Mouse (Mus musculus) heart, embryonic 10.5 days (tissue): ENCODE data around the gene Zfp93. TPM values are rescaled to one million over a fixed set of nuclear protein-coding genes. Genes with fewer than 3 reads are reported as not detected.

Source experiments
- DNase-seq: peaks from one replicate; pipeline ENCODE4 v3.0.0-alpha.2; 2017; ENCODE audit warnings: low spot score
- H3K27ac ChIP-seq: fragments of 300-500 bp; sonication (generic); 2 replicates; pipeline ENCODE4 v1.5.1; 2016; ENCODE audit warnings: mild to moderate bottlenecking
- H3K27me3 ChIP-seq: fragments of 300-500 bp; sonication (generic); 2 replicates; pipeline ENCODE4 v1.6.1; 2016; ENCODE audit warnings: mild to moderate bottlenecking; ENCODE audit not compliant: poor library complexity, insufficient read depth, severe bottlenecking
- H3K36me3 ChIP-seq: fragments of 300-500 bp; sonication (generic); 2 replicates; pipeline ENCODE4 v1.6.1; 2016; ENCODE audit warnings: mild to moderate bottlenecking, moderate library complexity
- H3K4me1 ChIP-seq: fragments of 300-500 bp; sonication (generic); 2 replicates; pipeline ENCODE4 v1.6.1; 2016; ENCODE audit warnings: mild to moderate bottlenecking
- H3K4me3 ChIP-seq: fragments of 300-500 bp; sonication (generic); 2 replicates; pipeline ENCODE4 v1.5.1; 2016; ENCODE audit warnings: mild to moderate bottlenecking, moderate library complexity
- H3K9me3 ChIP-seq: fragments of 300-500 bp; sonication (generic); 2 replicates; pipeline ENCODE4 v1.6.1; 2016; ENCODE audit warnings: mild to moderate bottlenecking, moderate library complexity
- WGBS: fragments of 180-500 bp; shearing (Covaris S2); methylation state at CpG from one replicate; pipeline ENCODE4 v1.1.7; 2016; 5-methylcytosine and 5-hydroxymethylcytosine counted together
- polyA plus RNA-seq: library from polyadenylated mRNA; unstranded; fragments of >200 nt; fragmentation: Nextera tagmentation; extraction: Ambion mirVana; gene quantifications from 2 replicates; pipeline ENCODE4 v1.2.1, GENCODE M21; 2016

The Zfp93 gene
- polyA plus RNA-seq: 5.8 and 6.4 TPM in 2 replicates

DNA sequence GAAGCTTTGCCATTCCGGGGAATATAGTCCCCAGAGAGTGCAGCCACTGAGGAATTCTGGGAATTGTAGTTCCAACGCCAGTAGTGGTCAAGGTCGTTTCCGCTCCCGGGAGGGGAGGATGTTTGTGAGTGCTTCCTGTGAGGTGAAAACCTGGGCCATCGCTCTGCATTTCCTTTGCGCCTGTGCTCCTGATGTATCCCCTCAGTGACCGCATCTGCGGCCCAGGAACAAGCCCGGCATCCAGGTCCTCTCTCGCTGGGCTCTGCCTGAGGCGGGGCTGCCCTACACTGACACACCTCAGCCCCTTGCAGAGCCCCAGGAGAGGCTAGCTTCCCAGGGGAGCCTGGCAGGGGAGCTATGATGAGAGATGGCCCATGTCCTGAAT, at the start of gene Zfp93:
TSS of gene Zfp93 (plus strand) at position 133 of the 385 bp plus-strand sequence.
- WGBS: 0% methylated on average over 12 of the region's 12 CpGs
- Histone ChIP-seq H3K36me3 (peaks cover 20% of the 10 kb centered on the region), H3K4me1 (0 out of 2 replicates have a peak, but pooled peaks cover 3% of the 10 kb centered on the region), H3K27me3 (no peaks in the 10 kb centered on the region), H3K27ac (peak within 1 kb of the TSS; percentile 89), H3K4me3 (peak within 1 kb of the TSS; percentile 74), H3K9me3 (no peaks in the 10 kb centered on the region)
- peak; percentile 94 for DNase-seq

DNA sequence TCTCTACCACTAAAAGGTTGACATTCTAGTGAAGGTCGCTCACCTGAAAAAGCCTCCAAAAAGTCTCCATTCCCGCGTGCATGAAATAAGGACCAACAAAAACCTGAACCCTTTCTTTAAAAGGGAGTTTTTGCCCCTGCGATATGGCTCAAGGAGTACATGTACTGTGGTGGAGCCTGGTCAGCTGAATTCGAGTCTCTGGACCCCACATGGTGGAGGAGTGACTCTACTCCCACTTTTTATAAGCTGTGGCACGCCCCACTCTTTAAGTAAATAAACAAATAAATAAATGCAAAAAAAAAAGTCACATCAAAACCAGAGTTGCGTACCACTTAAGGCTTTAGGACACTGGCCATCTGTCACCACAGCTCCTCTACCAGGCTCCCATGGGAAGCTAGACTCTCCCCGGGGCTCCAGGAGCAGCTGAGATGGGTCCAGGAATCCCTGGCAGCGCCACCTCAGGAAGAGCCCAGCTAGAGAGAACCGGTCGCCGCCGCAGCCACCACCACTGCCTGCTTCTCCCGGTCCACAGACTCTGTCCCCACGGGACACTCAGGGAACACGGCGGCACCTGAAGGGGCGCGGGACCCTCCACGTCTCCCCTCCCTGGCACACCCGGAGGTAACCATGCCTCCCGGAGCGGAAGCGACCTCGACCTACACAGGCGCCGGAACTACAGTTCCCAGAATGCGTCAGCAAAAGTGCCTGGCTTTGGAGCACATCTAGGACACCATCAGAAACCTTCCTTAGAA, 33.0 kb upstream of the Zfp93 start, which contains the start of gene Zfp109:
TSS of gene Zfp109 (minus strand) at position 521 of the 752 bp plus-strand sequence.
- 6% methylated on average over 28 of the region's 28 CpGs for WGBS
- H3K9me3 ChIP-seq: no peaks in the 10 kb centered on the region; the same call in 1 of the 2 replicates
- peak within 1 kb of the TSS; percentile 81 for H3K4me3 ChIP-seq
- H3K4me1 ChIP-seq: peaks cover 6% of the 10 kb centered on the region; the same call in 1 of the 2 replicates
- H3K36me3 ChIP-seq: peaks cover 21% of the 10 kb centered on the region
- H3K27ac ChIP-seq: peak within 1 kb of the TSS; percentile 87
- DNase-seq: peak; percentile 88
- H3K27me3 ChIP-seq: no peaks in the 10 kb centered on the region

DNA sequence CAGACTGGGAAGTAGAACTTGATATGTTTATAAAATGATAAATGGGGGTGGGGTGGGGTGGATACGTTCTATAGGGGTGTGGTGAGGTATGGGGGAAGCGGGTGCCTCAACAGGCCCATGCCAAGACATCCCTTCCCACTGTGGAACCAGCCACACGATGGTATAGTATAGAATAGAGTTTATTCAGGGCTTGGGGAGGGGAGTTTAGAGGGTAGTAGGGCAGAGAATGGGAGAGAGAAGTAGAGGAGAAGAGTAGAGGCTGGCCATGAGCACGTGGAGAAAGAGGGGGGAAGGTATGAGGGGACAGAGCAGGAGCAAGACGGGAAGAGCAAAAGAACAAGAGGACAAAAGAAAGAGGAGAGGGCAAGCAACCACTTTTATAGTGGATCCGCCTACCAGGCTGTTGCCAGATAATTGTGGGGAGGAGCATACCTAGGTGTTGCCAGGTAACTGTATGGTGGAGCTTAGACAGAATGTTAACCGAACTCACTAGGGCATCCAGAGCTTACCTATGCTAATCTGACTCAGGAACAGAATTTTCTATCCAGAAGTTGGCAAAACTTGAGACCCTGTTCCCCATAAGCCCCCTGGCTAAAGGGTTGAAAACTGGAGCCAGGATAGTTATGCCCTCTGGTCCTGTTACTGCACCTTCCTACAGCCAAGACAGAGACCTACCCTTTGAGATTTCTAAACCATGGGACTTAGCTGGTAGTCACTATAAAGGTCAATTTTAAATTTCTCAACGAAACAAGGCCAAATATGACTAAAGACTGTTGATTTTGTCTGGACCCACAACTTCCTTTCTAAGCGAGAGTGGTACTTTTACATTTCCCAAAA, 16.2 kb upstream of the Zfp93 start:
- Histone ChIP-seq H3K27me3 (no peaks in the 10 kb centered on the region), H3K9me3 (no peaks in the 10 kb centered on the region), H3K4me1 (0 out of 2 replicates have a peak, but pooled peaks cover 6% of the 10 kb centered on the region), H3K36me3 (no peaks in the 10 kb centered on the region), H3K27ac (peak overlapping the region; percentile 72), H3K4me3 (peak overlapping the region; percentile 59)
- 62% methylated on average over 9 of the region's 9 CpGs for WGBS
- DNase-seq: no peak

DNA sequence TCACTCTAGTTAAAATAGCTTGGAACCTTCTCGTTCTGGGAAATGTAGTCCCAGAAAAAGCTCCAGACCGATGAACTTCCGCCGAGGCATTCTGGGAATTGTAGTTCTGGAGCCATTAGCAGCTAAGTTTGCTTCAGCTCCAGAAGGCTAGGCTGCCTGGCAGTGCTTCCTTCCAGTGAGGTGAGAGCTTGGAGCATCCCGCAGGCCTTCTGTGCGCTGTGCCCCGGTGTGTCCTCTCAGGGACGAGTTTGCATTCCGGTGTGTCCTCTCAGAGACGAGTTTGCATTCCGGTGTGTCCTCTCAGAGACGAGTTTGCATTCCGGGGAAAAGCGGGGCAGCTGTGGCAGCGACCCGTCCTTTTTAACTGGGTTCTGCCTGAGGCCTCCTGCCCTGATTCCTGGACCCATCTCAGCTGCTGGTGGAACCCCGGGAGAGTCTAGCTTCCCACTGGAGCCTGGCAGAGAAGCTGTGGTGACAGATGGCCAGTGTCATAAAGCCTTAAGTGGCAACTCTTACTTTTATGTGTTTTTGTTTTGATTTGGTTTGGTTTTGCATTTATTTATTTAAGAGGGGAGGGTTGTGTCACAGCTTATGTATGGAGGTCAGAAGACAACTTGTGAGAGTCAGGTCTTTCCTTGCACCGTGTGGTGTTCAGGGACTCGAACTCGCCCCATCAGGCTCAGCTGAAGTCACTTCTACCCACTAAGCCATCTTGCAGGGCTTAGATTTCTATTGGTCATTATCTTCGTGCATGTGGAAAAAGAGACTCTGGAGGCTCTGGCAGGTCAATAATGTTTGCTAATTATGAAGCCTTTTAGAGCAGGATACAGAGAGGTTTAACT, 15.4 kb upstream of the Zfp93 start, which contains the start of gene Zfp108:
TSS of gene Zfp108 (plus strand) at position 162 of the 842 bp plus-strand sequence.
- WGBS: 22% methylated on average over 21 of the region's 21 CpGs
- H3K27ac ChIP-seq: peak within 1 kb of the TSS; percentile 72

DNA sequence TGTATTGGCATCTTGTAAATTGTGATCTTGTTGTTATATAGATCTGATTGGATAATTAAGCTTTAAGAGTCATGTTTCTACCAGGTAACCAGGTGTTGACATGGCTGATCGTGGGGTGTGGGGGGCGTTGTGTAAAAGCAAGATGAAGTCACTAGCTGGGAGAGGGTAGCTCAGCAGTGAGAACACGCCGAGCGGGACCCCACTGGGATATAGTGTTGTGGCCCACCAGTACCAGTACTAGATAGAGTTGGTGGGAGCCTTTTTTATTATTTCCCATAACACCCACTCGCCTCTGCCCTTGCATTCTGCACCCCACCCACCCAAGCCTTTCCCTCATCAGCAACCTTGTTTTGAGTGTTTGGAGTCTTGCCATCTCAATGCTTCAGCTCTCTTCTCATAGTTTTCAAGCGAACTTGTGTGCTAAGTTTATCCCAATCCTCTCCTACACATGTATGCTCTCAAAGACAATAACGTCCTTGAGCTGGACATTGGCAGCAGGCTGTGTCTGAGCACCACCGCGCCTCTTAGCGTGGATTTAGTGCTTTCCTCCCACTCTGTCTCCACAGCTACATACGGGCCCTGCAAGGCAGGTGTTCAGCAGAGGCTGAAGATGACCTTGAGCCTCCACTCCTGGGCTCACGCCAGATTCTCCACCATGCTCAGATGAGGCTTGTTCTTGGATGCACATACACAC, 10.8 kb upstream of the Zfp93 start:
- Histone ChIP-seq H3K9me3 (no peaks in the 10 kb centered on the region), H3K4me1 (0 out of 2 replicates have a peak, but pooled peaks cover 6% of the 10 kb centered on the region), H3K27ac (no peak overlapping the region), H3K27me3 (no peaks in the 10 kb centered on the region), H3K4me3 (no peak overlapping the region), H3K36me3 (peaks cover 23% of the 10 kb centered on the region)
- 84% methylated on average over 13 of the region's 13 CpGs for WGBS
- no peak for DNase-seq

More for the DNA sequence above, 15.4 kb upstream of the Zfp93 start, which contains the start of gene Zfp108:
- peaks cover 3% of the 10 kb centered on the region; the same call in 1 of the 2 replicates for H3K36me3 ChIP-seq
- peak; percentile 93 for DNase-seq
- no peaks in the 10 kb centered on the region for H3K9me3 ChIP-seq
- H3K4me3 ChIP-seq: peak within 1 kb of the TSS; percentile 59
- 0 out of 2 replicates have a peak, but pooled peaks cover 6% of the 10 kb centered on the region for H3K4me1 ChIP-seq
- no peaks in the 10 kb centered on the region for H3K27me3 ChIP-seq

DNA sequence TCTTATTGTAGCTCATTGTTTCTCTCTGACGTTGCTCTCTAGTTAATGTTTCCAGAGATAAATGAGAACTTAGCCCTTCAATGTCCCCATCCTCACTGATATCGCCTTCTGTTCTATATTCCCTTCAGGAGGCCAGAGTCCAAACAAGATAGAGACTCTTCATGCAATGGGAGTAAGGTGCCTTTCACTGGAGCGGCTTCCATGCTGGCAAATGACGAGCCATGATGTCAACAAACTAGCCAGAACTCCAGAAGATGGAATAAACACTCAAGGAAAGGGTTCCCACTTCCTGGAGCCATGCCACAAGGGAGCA, 10.3 kb upstream of the Zfp93 start:
- Histone ChIP-seq H3K27ac (no peak overlapping the region), H3K9me3 (no peaks in the 10 kb centered on the region), H3K36me3 (peaks cover 23% of the 10 kb centered on the region), H3K4me3 (no peak overlapping the region), H3K27me3 (no peaks in the 10 kb centered on the region), H3K4me1 (0 out of 2 replicates have a peak, but pooled peaks cover 3% of the 10 kb centered on the region)
- 87% methylated on average over 4 of the region's 4 CpGs for WGBS
- DNase-seq: no peak

DNA sequence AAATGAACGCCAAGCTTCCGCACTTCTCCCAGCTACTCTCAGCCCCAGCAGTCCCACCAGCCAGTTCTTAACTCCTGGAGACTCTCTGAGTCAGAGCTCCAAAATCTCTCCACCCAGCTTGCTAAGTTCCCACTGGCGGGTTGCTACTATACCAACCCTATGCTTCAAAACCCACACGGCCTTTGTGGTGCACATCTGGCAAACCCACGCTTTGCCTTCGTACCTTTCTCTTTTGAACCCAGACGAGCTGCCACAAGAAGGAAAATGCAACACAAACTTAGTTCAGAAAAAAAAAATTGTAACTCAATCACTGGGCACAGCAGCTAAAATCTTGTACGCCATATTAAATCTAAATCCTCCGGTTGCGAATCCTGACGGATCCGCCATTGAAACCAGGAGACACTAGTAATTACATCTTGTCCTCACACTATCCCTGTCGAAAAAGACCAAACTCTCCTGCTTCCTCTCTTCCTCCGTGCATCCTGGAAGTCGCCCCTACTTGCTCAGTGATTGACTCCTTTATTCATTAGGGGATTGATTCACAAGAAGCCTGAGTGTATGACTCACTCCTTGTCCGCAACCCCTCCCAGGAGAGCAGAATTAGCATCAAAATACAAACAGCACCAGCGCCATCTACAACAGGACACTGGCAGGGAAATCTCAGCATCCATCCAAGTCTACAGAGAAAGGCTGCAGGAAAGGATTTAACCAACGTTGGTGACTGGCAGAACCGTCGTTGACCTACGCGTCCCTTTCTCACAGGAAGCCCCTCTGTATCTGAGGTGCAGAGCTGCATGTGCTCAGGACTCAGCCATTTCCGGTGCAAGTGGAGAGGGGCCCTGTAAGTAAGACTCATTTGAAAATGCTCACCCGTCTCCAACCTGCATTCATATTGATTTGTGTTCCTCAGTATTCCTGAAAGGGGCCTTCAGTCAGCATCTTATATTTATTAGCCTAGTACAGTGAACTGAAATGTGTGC, 1.8 kb upstream of the Zfp93 start:
- H3K4me3 ChIP-seq: no peak overlapping the region
- WGBS: 68% methylated on average over 24 of the region's 24 CpGs
- no peak overlapping the region for H3K27ac ChIP-seq
- DNase-seq: no peak
- H3K36me3 ChIP-seq: peaks cover 1% of the 10 kb centered on the region
- H3K27me3 ChIP-seq: no peaks in the 10 kb centered on the region
- H3K4me1 ChIP-seq: 0 out of 2 replicates have a peak, but pooled peaks cover 3% of the 10 kb centered on the region
- H3K9me3 ChIP-seq: no peaks in the 10 kb centered on the region

DNA sequence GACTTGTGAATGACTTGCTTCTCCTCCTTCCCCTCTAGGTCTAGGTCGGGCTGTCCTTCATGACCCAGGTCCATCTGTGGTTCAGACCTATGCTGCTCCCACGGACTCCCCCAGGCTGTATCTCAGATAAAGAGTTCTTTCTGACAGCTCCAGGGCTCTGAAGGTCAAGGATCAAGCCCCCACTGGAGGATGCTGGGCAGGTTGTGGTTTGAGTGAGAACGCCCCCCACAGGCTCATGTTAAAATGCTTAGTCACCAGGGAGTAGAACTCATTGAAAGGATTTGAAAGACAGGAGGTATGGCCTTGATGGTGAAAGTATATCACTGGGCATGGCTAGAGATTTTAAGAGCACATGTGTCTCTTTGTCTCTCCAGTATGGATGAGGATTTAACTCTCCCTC, 964 bp upstream of the Zfp93 start:
- Histone ChIP-seq H3K4me1 (0 out of 2 replicates have a peak, but pooled peaks cover 3% of the 10 kb centered on the region), H3K9me3 (no peaks in the 10 kb centered on the region), H3K27me3 (no peaks in the 10 kb centered on the region), H3K36me3 (peaks cover 9% of the 10 kb centered on the region), H3K27ac (no peak overlapping the region; the same call in 1 of the 2 replicates), H3K4me3 (no peak overlapping the region)
- DNase-seq: no peak
- WGBS: 65% methylated on average over 3 of the region's 3 CpGs

DNA sequence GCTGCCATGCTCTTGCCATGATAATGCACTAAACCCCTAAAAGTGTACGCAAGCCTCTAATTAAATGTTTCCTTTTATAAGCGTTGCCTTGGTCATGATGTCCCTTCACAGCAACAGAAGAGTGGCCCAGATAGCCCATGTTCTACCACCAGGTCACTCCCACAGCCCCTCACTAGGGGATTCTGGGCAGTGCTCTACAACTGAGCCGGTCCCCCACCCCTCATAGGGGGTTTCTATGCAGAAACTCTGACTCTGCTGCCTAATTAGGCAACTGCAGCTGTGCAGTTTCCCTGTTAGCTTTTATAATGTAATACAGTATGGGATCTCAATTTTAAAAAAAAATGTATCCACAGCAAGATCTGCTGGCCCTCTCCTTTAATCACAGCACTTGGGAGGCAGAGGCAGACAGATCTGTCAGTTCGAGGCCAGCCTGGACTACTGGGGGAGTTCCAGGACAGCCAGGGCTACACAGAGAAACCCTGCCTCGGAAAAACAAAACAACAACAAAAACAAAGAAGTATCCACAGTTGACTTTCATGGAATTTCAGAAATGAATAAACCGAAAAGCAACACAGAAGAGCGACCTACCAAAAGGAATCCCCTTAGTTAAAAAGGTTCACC, 443 bp upstream of the Zfp93 start:
- peaks cover 15% of the 10 kb centered on the region for H3K36me3 ChIP-seq
- no peaks in the 10 kb centered on the region for H3K27me3 ChIP-seq
- DNase-seq: no peak
- 0 out of 2 replicates have a peak, but pooled peaks cover 3% of the 10 kb centered on the region for H3K4me1 ChIP-seq
- H3K9me3 ChIP-seq: no peaks in the 10 kb centered on the region
- 31% methylated on average over 7 of the region's 7 CpGs for WGBS
- H3K27ac ChIP-seq: peak overlapping the region; percentile 89; the same call in 1 of the 2 replicates
- peak overlapping the region; percentile 74 for H3K4me3 ChIP-seq

DNA sequence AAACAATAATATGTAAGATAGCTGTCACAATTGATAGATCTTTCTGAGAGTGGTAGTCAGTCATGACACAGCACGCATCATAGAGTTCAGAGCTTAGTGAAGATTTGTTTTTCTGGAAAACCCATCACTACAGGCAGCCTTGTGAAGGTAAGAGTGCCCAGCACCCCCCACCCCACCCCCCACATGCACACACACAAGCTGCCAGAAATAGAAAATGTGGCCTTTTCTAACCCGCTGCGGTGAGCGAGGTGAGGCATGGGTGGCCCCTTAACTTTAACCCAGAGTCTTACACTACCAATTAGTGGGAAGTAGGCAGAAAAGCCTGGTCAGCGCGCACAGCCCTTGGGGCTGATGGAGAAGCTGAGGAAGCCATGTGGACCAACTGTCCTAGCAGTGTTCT, 971 bp downstream of the Zfp93 start:
- peak; percentile 38 for DNase-seq
- Histone ChIP-seq H3K27me3 (no peaks in the 10 kb centered on the region), H3K4me3 (no peak overlapping the region), H3K36me3 (peaks cover 29% of the 10 kb centered on the region), H3K9me3 (no peaks in the 10 kb centered on the region), H3K27ac (no peak overlapping the region), H3K4me1 (0 out of 2 replicates have a peak, but pooled peaks cover 3% of the 10 kb centered on the region)
- WGBS: 94% methylated on average over 6 of the region's 6 CpGs
